Mouse (Mus musculus) heart, embryonic 15.5 days (tissue): ENCODE measurements around the gene Nrip3. TPM values are rescaled to one million over a fixed set of nuclear protein-coding genes. Genes with fewer than 3 reads are reported as not detected.

Experiments used
- ATAC-seq: fragments of 200-750 bp; cut with Nextera tagmentation; replicated peaks from 2 replicates; pipeline ENCODE4 v1.8.0; 2017; ENCODE audit warnings: low read depth, moderate TSS enrichment; ENCODE audit not compliant: insufficient number of reproducible peaks, insufficient read depth, low FRiP score
- H3K27ac ChIP-seq: fragments of 300-500 bp; sonication (generic); 2 replicates; pipeline ENCODE4 v1.5.1; 2015; ENCODE audit warnings: mild to moderate bottlenecking, inconsistent platforms
- H3K27me3 ChIP-seq: fragments of 300-500 bp; sonication (generic); 2 replicates; pipeline ENCODE4 v1.6.1; 2015; ENCODE audit warnings: inconsistent platforms
- H3K36me3 ChIP-seq: fragments of 300-500 bp; sonication (generic); 2 replicates; pipeline ENCODE4 v1.6.1; 2015; ENCODE audit warnings: mild to moderate bottlenecking, inconsistent platforms
- H3K4me1 ChIP-seq: fragments of 300-500 bp; sonication (generic); replicated peaks from 2 replicates; pipeline ENCODE4 v1.6.1; 2015; ENCODE audit warnings: inconsistent platforms
- H3K4me2 ChIP-seq: fragments of 300-500 bp; sonication (generic); 2 replicates; pipeline ENCODE4 v1.6.1; 2015; ENCODE audit warnings: inconsistent platforms, mild to moderate bottlenecking, moderate library complexity
- H3K4me3 ChIP-seq: fragments of 300-500 bp; sonication (generic); 2 replicates; pipeline ENCODE4 v1.5.1; 2015; ENCODE audit warnings: mild to moderate bottlenecking, inconsistent platforms
- H3K9ac ChIP-seq: fragments of 300-500 bp; sonication (generic); 2 replicates; pipeline ENCODE4 v1.6.1; 2015; ENCODE audit warnings: mild to moderate bottlenecking, inconsistent platforms
- H3K9me3 ChIP-seq: fragments of 300-500 bp; sonication (generic); replicated peaks from 2 replicates; pipeline ENCODE4 v1.6.1; 2016; ENCODE audit warnings: inconsistent platforms
- WGBS: fragments of 180-500 bp; shearing (Covaris S2); methylation state at CpG from one replicate; pipeline ENCODE4 v1.1.7; 2015; ENCODE audit warnings: mixed read lengths; 5-methylcytosine and 5-hydroxymethylcytosine counted together
- polyA plus RNA-seq: library from polyadenylated mRNA; unstranded; fragments of >200 nt; fragmentation: Nextera tagmentation; extraction: Ambion mirVana; gene quantifications from 2 replicates; pipeline ENCODE4 v1.2.1, GENCODE M21; 2015

Gene Nrip3
- polyA plus RNA-seq, 1 experiment from 2014 or later, result 0.26 TPM

- Histone ChIP-seq H3K4me2 (no peak overlapping the region), H3K9me3 (no peaks in the 10 kb centered on the region), H3K9ac (no peak overlapping the region), H3K4me3 (no peak overlapping the region), H3K27me3 (no peaks in the 10 kb centered on the region), H3K36me3 (no peaks in the 10 kb centered on the region), H3K27ac (no peak overlapping the region), H3K4me1 (no peaks in the 10 kb centered on the region)
- ATAC-seq, result no peak
- WGBS, result 75% methylated on average over 7 of the region's 7 CpGs
Measured at GRCm38 (mm10) chr7:109767575-109768350, 14.1 kb downstream of the Nrip3 start.

- Histone ChIP-seq H3K4me3 (no peak overlapping the region), H3K36me3 (no peaks in the 10 kb centered on the region), H3K27me3 (no peaks in the 10 kb centered on the region), H3K9ac (no peak overlapping the region), H3K27ac (no peak overlapping the region), H3K4me2 (no peak overlapping the region), H3K9me3 (no peaks in the 10 kb centered on the region), H3K4me1 (no peaks in the 10 kb centered on the region)
- 70% methylated on average over 2 of the region's 2 CpGs for WGBS
- no peak for ATAC-seq
Measured at GRCm38 (mm10) chr7:109764009-109764408, 17.8 kb downstream of the Nrip3 start.

- H3K36me3 ChIP-seq, result no peaks in the 10 kb centered on the region
- 85% methylated on average over 3 of the region's 3 CpGs for WGBS
- H3K27me3 ChIP-seq, result no peaks in the 10 kb centered on the region
- H3K9me3 ChIP-seq, result no peaks in the 10 kb centered on the region
- H3K9ac ChIP-seq, result no peak overlapping the region
- no peak overlapping the region for H3K4me3 ChIP-seq
- H3K27ac ChIP-seq, result no peak overlapping the region
- peaks cover 17% of the 10 kb centered on the region for H3K4me1 ChIP-seq
- ATAC-seq, result no peak
- no peak overlapping the region for H3K4me2 ChIP-seq
Measured at GRCm38 (mm10) chr7:109756291-109756690, 25.5 kb downstream of the Nrip3 start.

GRCm38 (mm10) chr7:109754034-109754433, 27.8 kb downstream of the Nrip3 start:
- H3K4me3 ChIP-seq, result no peak overlapping the region
- peaks cover 21% of the 10 kb centered on the region for H3K4me1 ChIP-seq
- H3K27ac ChIP-seq, result no peak overlapping the region
- H3K36me3 ChIP-seq, result peaks cover 5% of the 10 kb centered on the region; the same call in 1 of the 2 replicates
- H3K9ac ChIP-seq, result no peak overlapping the region
- H3K4me2 ChIP-seq, result no peak overlapping the region
- no peaks in the 10 kb centered on the region for H3K9me3 ChIP-seq
- no peaks in the 10 kb centered on the region for H3K27me3 ChIP-seq
- WGBS, result 87% methylated on average over 8 of the region's 8 CpGs
- no peak for ATAC-seq

GRCm38 (mm10) chr7:109752008-109752925, 29.6 kb downstream of the Nrip3 start, which contains the start of gene Tmem9b:
TSS of gene Tmem9b (minus strand) at chr7:109752875.
- H3K36me3 ChIP-seq, result peaks cover 5% of the 10 kb centered on the region; the same call in 1 of the 2 replicates
- H3K27ac ChIP-seq, result peak within 1 kb of the TSS; percentile 90
- WGBS, result under 1% methylated on average over 70 of the region's 74 CpGs
- H3K27me3 ChIP-seq, result no peaks in the 10 kb centered on the region
- H3K9ac ChIP-seq, result peak within 1 kb of the TSS; percentile 95
- peak within 1 kb of the TSS; percentile 94 for H3K4me3 ChIP-seq
- no peaks in the 10 kb centered on the region for H3K9me3 ChIP-seq
- H3K4me1 ChIP-seq, result peaks cover 21% of the 10 kb centered on the region
- ATAC-seq, result peak; percentile 85
- peak within 1 kb of the TSS; percentile 95 for H3K4me2 ChIP-seq

- peak overlapping the region; percentile 95 for H3K9ac ChIP-seq
- H3K36me3 ChIP-seq, result peaks cover 7% of the 10 kb centered on the region; the same call in 1 of the 2 replicates
- ATAC-seq, result peak; percentile 38
- no peaks in the 10 kb centered on the region for H3K9me3 ChIP-seq
- H3K27ac ChIP-seq, result peak overlapping the region; percentile 90
- H3K4me3 ChIP-seq, result peak overlapping the region; percentile 94
- H3K4me1 ChIP-seq, result peaks cover 21% of the 10 kb centered on the region
- H3K27me3 ChIP-seq, result no peaks in the 10 kb centered on the region
- 2% methylated on average over 13 of the region's 13 CpGs for WGBS
- H3K4me2 ChIP-seq, result peak overlapping the region; percentile 95
Measured at GRCm38 (mm10) chr7:109751427-109752007, 30.3 kb downstream of the Nrip3 start.

- H3K4me1 ChIP-seq, result peaks cover 13% of the 10 kb centered on the region
- no peak overlapping the region for H3K9ac ChIP-seq
Measured at GRCm38 (mm10) chr7:109747747-109748146, 34.1 kb downstream of the Nrip3 start.

GRCm38 (mm10) chr7:109741703-109742102, 40.1 kb downstream of the Nrip3 start:
- Histone ChIP-seq H3K4me3 (no peak overlapping the region), H3K27me3 (no peaks in the 10 kb centered on the region), H3K4me1 (no peaks in the 10 kb centered on the region), H3K9me3 (no peaks in the 10 kb centered on the region), H3K9ac (no peak overlapping the region), H3K27ac (no peak overlapping the region), H3K4me2 (no peak overlapping the region), H3K36me3 (peaks cover 58% of the 10 kb centered on the region)
- no peak for ATAC-seq
- 86% methylated on average over 4 of the region's 4 CpGs for WGBS

More at GRCm38 (mm10) chr7:109747747-109748146, 34.1 kb downstream of the Nrip3 start:
- Histone ChIP-seq H3K9me3 (no peaks in the 10 kb centered on the region), H3K4me3 (no peak overlapping the region), H3K27ac (no peak overlapping the region), H3K36me3 (peaks cover 36% of the 10 kb centered on the region), H3K27me3 (no peaks in the 10 kb centered on the region), H3K4me2 (no peak overlapping the region)
- ATAC-seq, result no peak
- 54% methylated on average over 1 of the region's 1 CpGs for WGBS

GRCm38 (mm10) chr7:109741060-109741459, 40.8 kb downstream of the Nrip3 start:
- Histone ChIP-seq H3K4me3 (no peak overlapping the region), H3K9me3 (no peaks in the 10 kb centered on the region), H3K36me3 (peaks cover 60% of the 10 kb centered on the region), H3K4me2 (no peak overlapping the region), H3K27ac (no peak overlapping the region), H3K4me1 (no peaks in the 10 kb centered on the region), H3K27me3 (no peaks in the 10 kb centered on the region), H3K9ac (no peak overlapping the region)
- ATAC-seq, result no peak
- WGBS, result 89% methylated on average over 1 of the region's 1 CpGs

- no peak for ATAC-seq
- H3K36me3 ChIP-seq, result peaks cover 61% of the 10 kb centered on the region
- no peak overlapping the region for H3K4me3 ChIP-seq
- no peaks in the 10 kb centered on the region for H3K9me3 ChIP-seq
- no peaks in the 10 kb centered on the region for H3K4me1 ChIP-seq
- no peak overlapping the region for H3K9ac ChIP-seq
- H3K27me3 ChIP-seq, result no peaks in the 10 kb centered on the region
- no peak overlapping the region for H3K4me2 ChIP-seq
- no peak overlapping the region for H3K27ac ChIP-seq
- 67% methylated on average over 5 of the region's 5 CpGs for WGBS
Measured at GRCm38 (mm10) chr7:109739822-109740370, 41.9 kb downstream of the Nrip3 start.

- Histone ChIP-seq H3K4me3 (no peak overlapping the region), H3K36me3 (peaks cover 20% of the 10 kb centered on the region), H3K4me1 (peaks cover 3% of the 10 kb centered on the region; the same call in 1 of the 2 replicates), H3K27me3 (no peaks in the 10 kb centered on the region), H3K4me2 (no peak overlapping the region), H3K9me3 (no peaks in the 10 kb centered on the region), H3K27ac (no peak overlapping the region), H3K9ac (no peak overlapping the region)
- 79% methylated on average over 4 of the region's 4 CpGs for WGBS
- ATAC-seq, result no peak
Measured at GRCm38 (mm10) chr7:109734806-109735205, 47.0 kb downstream of the Nrip3 start.
